Mouse (Mus musculus): ENCODE measurements at regions not wholly inside any gene's neighbourhood (a gene's known extent, or its start where the extent isn't known, plus 50 kb on each side); places are given as distances from the start of the nearest gene placed in this dataset.

- TF ChIP-seq POLR2A (IDR thresholded peaks at IDR 0.05; ENCODE audit: control insufficient read depth, low read depth, low read length) (no peak), CTCF (IDR thresholded peaks at IDR 0.05; ENCODE audit: control insufficient read depth, insufficient read depth, insufficient replicate concordance, low read depth, low read length) (no peak)
These were observed 1178.6 kb downstream of the 4930447A16Rik start for GRCm38 (mm10) chr15:38603918-38604317.

All from testis, adult 2 months (tissue).